Mouse (Mus musculus) B cell, adult 67 days (primary cell): Measurements from ENCODE around the gene Khdc1a. TPM values are rescaled to one million over a fixed set of nuclear protein-coding genes. Genes with fewer than 3 reads are reported as not detected.

Experiments
- total RNA-seq, 2 experiments: library from RNA; stranded (reverse); gene quantifications; 4 replicates each; pipeline ENCODE4 v1.2.4; 2023

The Khdc1a gene
- not detected for total RNA-seq

DNA sequence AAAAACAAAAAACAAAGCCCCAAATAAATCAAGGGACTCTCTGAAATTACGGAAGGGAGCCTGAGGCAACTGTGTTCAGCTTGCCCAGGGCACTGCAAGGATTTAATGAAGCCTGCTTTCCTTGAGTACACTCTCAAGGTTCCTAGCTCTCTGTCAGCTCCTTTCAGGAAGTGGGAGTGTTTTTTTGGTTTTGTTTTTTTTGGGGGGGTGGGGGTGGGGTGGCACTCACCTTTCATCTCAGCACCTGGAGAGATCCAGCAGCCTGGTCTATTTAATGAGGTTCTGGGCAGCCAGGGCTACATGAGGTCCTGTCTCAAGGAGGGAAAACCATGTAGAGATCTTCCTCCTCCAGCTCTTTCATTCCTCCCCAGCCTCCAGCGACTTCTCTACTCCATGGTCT lies at the start of gene Khdc1a:
TSS of gene Khdc1a (plus strand) at position 301 of the 400 bp plus-strand sequence.

DNA sequence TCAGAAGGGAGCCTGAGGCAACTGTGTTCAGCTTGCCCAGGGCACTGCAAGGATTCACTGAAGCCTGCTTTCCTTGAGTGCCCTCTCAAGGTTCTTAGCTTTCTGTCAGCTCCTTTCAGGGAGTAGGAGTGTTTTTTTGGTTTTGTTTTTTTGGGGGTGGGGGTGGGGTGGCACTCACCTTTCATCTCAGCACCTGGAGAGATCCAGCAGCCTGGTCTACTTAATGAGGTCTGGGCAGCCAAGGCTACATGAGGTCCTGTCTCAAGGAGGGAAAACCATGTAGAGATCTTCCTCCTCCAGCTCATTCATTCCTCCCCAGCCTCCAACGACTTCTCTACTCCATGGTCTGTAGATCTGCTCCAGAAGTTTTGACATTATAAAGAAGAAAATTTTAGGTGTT lies 18.6 kb downstream of the Khdc1a start, which contains the start of gene Khdc1c:
TSS of gene Khdc1c (plus strand) at position 301 of the 400 bp plus-strand sequence.

DNA sequence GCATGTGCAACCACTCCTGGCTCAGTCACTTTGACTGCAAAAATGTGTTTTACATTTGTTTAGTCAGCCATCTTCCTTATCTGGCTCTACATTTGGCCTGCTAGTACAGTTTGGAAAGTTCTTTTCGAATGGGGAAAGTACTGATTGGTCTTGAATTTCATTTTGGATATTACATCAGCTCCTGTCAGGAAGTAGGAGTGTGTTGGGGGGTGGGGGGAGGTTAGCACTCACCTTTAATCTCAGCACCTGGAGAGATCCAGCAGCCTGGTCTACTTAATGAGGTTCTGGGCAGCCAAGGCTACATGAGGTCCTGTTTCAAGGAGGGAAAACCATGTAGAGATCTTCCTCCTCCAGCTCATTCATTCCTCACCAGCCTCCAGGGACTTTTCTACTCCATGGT lies 33.8 kb downstream of the Khdc1a start, which contains the start of gene Khdc1b:
TSS of gene Khdc1b (plus strand) at position 301 of the 400 bp plus-strand sequence.

Other genes starting within 250 kb of the Khdc1a start
- gene Tmem14a, start 131.1 kb upstream of the Khdc1a start, total RNA-seq: 1 to 10 TPM in 1 of 2 experiments, under 1 TPM in 1; 0.47 to 1.4 TPM
- not detected for gene Gsta3, start 109.1 kb upstream of the Khdc1a start, total RNA-seq
- not detected for gene Khdc1c, start 18.7 kb downstream of the Khdc1a start, total RNA-seq
- not detected for gene Khdc1b, start 33.9 kb downstream of the Khdc1a start, total RNA-seq